Mouse (Mus musculus) heart, embryonic 13.5 days (tissue): ENCODE results near the gene Rpl3l. TPM values are rescaled to one million over a fixed set of nuclear protein-coding genes. Genes with fewer than 3 reads are reported as not detected.

Experiments used
- ATAC-seq: fragments of 200-750 bp; cut with Nextera tagmentation; 2 replicates; pipeline ENCODE4 v1.8.0; 2017; ENCODE audit warnings: moderate TSS enrichment; ENCODE audit not compliant: insufficient number of reproducible peaks, low FRiP score, low TSS enrichment; ENCODE audit errors: extremely low read depth
- H3K27ac ChIP-seq: fragments of 300-500 bp; sonication (generic); replicated peaks from 2 replicates; pipeline ENCODE4 v1.5.1; 2015; ENCODE audit warnings: moderate library complexity, mild to moderate bottlenecking, inconsistent platforms
- H3K27me3 ChIP-seq: fragments of 300-500 bp; sonication (generic); replicated peaks from 2 replicates; pipeline ENCODE4 v1.6.1; 2015; ENCODE audit warnings: mild to moderate bottlenecking, inconsistent platforms
- H3K36me3 ChIP-seq: fragments of 300-500 bp; sonication (generic); 2 replicates; pipeline ENCODE4 v1.6.1; 2015; ENCODE audit warnings: mild to moderate bottlenecking, inconsistent platforms
- H3K4me1 ChIP-seq: fragments of 300-500 bp; sonication (generic); 2 replicates; pipeline ENCODE4 v1.6.1; 2015; ENCODE audit warnings: inconsistent platforms
- H3K4me2 ChIP-seq: fragments of 300-500 bp; sonication (generic); 2 replicates; pipeline ENCODE4 v1.6.1; 2015; ENCODE audit warnings: inconsistent platforms, mild to moderate bottlenecking, moderate library complexity
- H3K4me3 ChIP-seq: fragments of 300-500 bp; sonication (generic); 2 replicates; pipeline ENCODE4 v1.5.1; 2015; ENCODE audit warnings: moderate library complexity, mild to moderate bottlenecking, inconsistent platforms
- H3K9ac ChIP-seq: fragments of 300-500 bp; sonication (generic); 2 replicates; pipeline ENCODE4 v1.6.1; 2015; ENCODE audit warnings: inconsistent platforms, mild to moderate bottlenecking, moderate library complexity
- H3K9me3 ChIP-seq: fragments of 300-500 bp; sonication (generic); 2 replicates; pipeline ENCODE4 v1.6.1; 2016; ENCODE audit warnings: inconsistent platforms
- WGBS: fragments of 180-500 bp; shearing (Covaris S2); methylation state at CpG from one replicate; pipeline ENCODE4 v1.1.7; 2015; ENCODE audit warnings: mixed read lengths; 5-methylcytosine and 5-hydroxymethylcytosine counted together
- polyA plus RNA-seq: library from polyadenylated mRNA; unstranded; fragments of >200 nt; fragmentation: Nextera tagmentation; extraction: Ambion mirVana; gene quantifications from 2 replicates; pipeline ENCODE4 v1.2.1, GENCODE M21; 2015

The Rpl3l gene
- polyA plus RNA-seq, 1 experiment from 2014 or later = 0.68 TPM

GRCm38 (mm10) chr17:24775173-24775572 is 47.6 kb downstream of the Rpl3l start:
- 75% methylated on average over 8 of the region's 8 CpGs for WGBS
- Histone ChIP-seq H3K9ac (no peak overlapping the region), H3K4me3 (no peak overlapping the region), H3K4me1 (0 out of 2 replicates have a peak, but pooled peaks cover 8% of the 10 kb centered on the region), H3K27me3 (no peaks in the 10 kb centered on the region; the same call in 1 of the 2 replicates), H3K4me2 (no peak overlapping the region), H3K36me3 (no peaks in the 10 kb centered on the region), H3K27ac (no peak overlapping the region), H3K9me3 (0 out of 2 replicates have a peak, but pooled peaks cover 5% of the 10 kb centered on the region)
- no peak for ATAC-seq

DNA sequence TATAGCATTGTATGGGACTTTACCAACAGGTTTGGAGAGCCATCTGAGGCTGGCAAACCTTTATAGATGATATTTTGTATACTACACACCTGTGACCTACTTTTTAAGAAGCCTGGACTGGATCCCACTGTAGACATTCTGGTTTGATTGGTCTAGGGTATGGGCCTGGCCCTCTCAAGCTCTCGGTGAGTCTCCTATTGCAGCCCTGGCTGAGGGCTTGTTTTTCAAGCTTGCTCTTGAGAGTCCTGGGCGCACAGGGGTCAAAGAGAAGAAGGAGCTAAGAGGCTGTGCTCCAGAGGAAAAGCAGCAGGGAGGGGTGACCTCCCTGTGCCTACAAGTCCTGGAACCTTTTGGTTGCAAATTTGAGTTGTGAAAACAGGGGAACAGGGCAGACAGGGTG is 49.5 kb downstream of the Rpl3l start:
- ATAC-seq = no peak
- H3K27ac ChIP-seq = no peak overlapping the region
- no peak overlapping the region for H3K4me3 ChIP-seq
- H3K9me3 ChIP-seq = 0 out of 2 replicates have a peak, but pooled peaks cover 5% of the 10 kb centered on the region
- no peaks in the 10 kb centered on the region for H3K36me3 ChIP-seq
- H3K27me3 ChIP-seq = no peaks in the 10 kb centered on the region; the same call in 1 of the 2 replicates
- H3K9ac ChIP-seq = no peak overlapping the region
- H3K4me2 ChIP-seq = no peak overlapping the region
- H3K4me1 ChIP-seq = 0 out of 2 replicates have a peak, but pooled peaks cover 8% of the 10 kb centered on the region
- WGBS = 66% methylated on average over 2 of the region's 2 CpGs

- Histone ChIP-seq H3K9me3 (no peaks in the 10 kb centered on the region), H3K4me1 (no peaks in the 10 kb centered on the region), H3K9ac (no peak overlapping the region), H3K4me2 (no peak overlapping the region), H3K27me3 (peaks cover 6% of the 10 kb centered on the region; the same call in 1 of the 2 replicates), H3K27ac (no peak overlapping the region), H3K4me3 (no peak overlapping the region), H3K36me3 (no peaks in the 10 kb centered on the region)
- WGBS = 66% methylated on average over 2 of the region's 2 CpGs
- no peak for ATAC-seq
Observed at GRCm38 (mm10) chr17:24780821-24781220, 53.2 kb downstream of the Rpl3l start.

Other genes with a start within 250 kb of the Rpl3l start
- 18.1 TPM in 2 replicates for gene Mlst8, start 248.7 kb upstream of the Rpl3l start, polyA plus RNA-seq
- gene Caskin1, start 239.2 kb upstream of the Rpl3l start, polyA plus RNA-seq = 0.55 and 0.76 TPM in 2 replicates
- gene Traf7, start 199.9 kb upstream of the Rpl3l start, polyA plus RNA-seq = 72.5 and 76.1 TPM in 2 replicates
- gene Rab26, start 193.6 kb upstream of the Rpl3l start, polyA plus RNA-seq = 1.0 and 1.4 TPM in 2 replicates
- 10.9 and 14.2 TPM in 2 replicates for gene Pkd1, start 178.0 kb upstream of the Rpl3l start, polyA plus RNA-seq
- 43.4 and 47.9 TPM in 2 replicates for gene Tsc2, start 95.2 kb upstream of the Rpl3l start, polyA plus RNA-seq
- 9.6 and 9.8 TPM in 2 replicates for gene Nthl1, start 95.1 kb upstream of the Rpl3l start, polyA plus RNA-seq
- 46.8 and 51.1 TPM in 2 replicates for gene Slc9a3r2, start 77.5 kb upstream of the Rpl3l start, polyA plus RNA-seq
- gene Npw, start 69.4 kb upstream of the Rpl3l start, polyA plus RNA-seq = not detected in 2 replicates
- gene Zfp598, start 58.1 kb upstream of the Rpl3l start, polyA plus RNA-seq = 15.1 and 15.8 TPM in 2 replicates
- gene Syngr3, start 37.9 kb upstream of the Rpl3l start, polyA plus RNA-seq = 0.59 and 0.83 TPM in 2 replicates
- gene Gfer, start 31.7 kb upstream of the Rpl3l start, polyA plus RNA-seq = 31.4 and 31.9 TPM in 2 replicates
- 1.1 TPM in 2 replicates for gene Noxo1, start 31.6 kb upstream of the Rpl3l start, polyA plus RNA-seq
- 45.7 and 47.4 TPM in 2 replicates for gene Tbl3, start 20.2 kb upstream of the Rpl3l start, polyA plus RNA-seq
- gene Rnf151, start 9.8 kb upstream of the Rpl3l start, polyA plus RNA-seq = not detected in 2 replicates
- 903 and 1,010 TPM in 2 replicates for gene Rps2, start 9.7 kb upstream of the Rpl3l start, polyA plus RNA-seq
- gene Ndufb10, start 3.3 kb upstream of the Rpl3l start, polyA plus RNA-seq = 344 and 399 TPM in 2 replicates
- 18.0 and 20.4 TPM in 2 replicates for gene Msrb1, start 8.8 kb downstream of the Rpl3l start, polyA plus RNA-seq
- 0.24 and 0.59 TPM in 2 replicates for gene Hs3st6, start 25.2 kb downstream of the Rpl3l start, polyA plus RNA-seq
- gene Meiob, start 76.5 kb downstream of the Rpl3l start, polyA plus RNA-seq = not detected in 2 replicates
- 47.3 and 54.5 TPM in 2 replicates for gene Hagh, start 112.3 kb downstream of the Rpl3l start, polyA plus RNA-seq
- gene Fahd1, start 122.5 kb downstream of the Rpl3l start, polyA plus RNA-seq = 36.9 and 39.7 TPM in 2 replicates
- 0.11 and 0.50 TPM in 2 replicates for gene Igfals, start 138.2 kb downstream of the Rpl3l start, polyA plus RNA-seq
- gene Nubp2, start 158.5 kb downstream of the Rpl3l start, polyA plus RNA-seq = 36.1 and 41.4 TPM in 2 replicates
- 27.8 and 29.9 TPM in 2 replicates for gene Spsb3, start 158.8 kb downstream of the Rpl3l start, polyA plus RNA-seq
- gene Eme2, start 167.3 kb downstream of the Rpl3l start, polyA plus RNA-seq = 20.7 and 22.5 TPM in 2 replicates
- 79.2 and 81.5 TPM in 2 replicates for gene Mrps34, start 167.3 kb downstream of the Rpl3l start, polyA plus RNA-seq
- gene Nme3, start 168.7 kb downstream of the Rpl3l start, polyA plus RNA-seq = 32.0 and 41.0 TPM in 2 replicates
- gene Mapk8ip3, start 209.2 kb downstream of the Rpl3l start, polyA plus RNA-seq = 24.1 and 25.2 TPM in 2 replicates
- gene Jpt2, start 232.9 kb downstream of the Rpl3l start, polyA plus RNA-seq = 122 and 123 TPM in 2 replicates